Mouse (Mus musculus) E14TG2a.4 (cell line): ENCODE results near the gene Wdfy1.

ENCODE experiments used
- CTCF ChIP-seq: conservative IDR thresholded peaks from 2 replicates; pipeline ENCODE4 v1.5.1; 2014; ENCODE audit warnings: low read length
- NANOG ChIP-seq: IDR thresholded peaks from 2 replicates; pipeline ENCODE4 v1.6.1; 2014; ENCODE audit warnings: borderline replicate concordance, low read length, mixed read lengths
- POU5F1 ChIP-seq: IDR thresholded peaks from 2 replicates; pipeline ENCODE4 v1.6.1; 2014; ENCODE audit warnings: low read length, borderline replicate concordance

- TF ChIP-seq CTCF (no peak), NANOG (no peak), POU5F1 (no peak)
These were observed 19.5 kb downstream of the Wdfy1 start for GRCm38 (mm10) chr1:79756417-79756816.
